Mouse (Mus musculus) lung, postnatal 4 days (tissue): ENCODE measurements around the gene Kcnj1.

ENCODE experiments used
- DNase-seq, 2 experiments: peaks; one replicate each; pipeline ENCODE4 v3.0.0; 2021

Gene Kcnj1

GRCm38 (mm10) chr9:32400662-32401161 lies 28.4 kb downstream of the Kcnj1 start:
- peak; percentile 65 to 75 for DNase-seq

GRCm38 (mm10) chr9:32405191-32405925 lies 33.1 kb downstream of the Kcnj1 start:
- DNase-seq: peak; percentile 56 to 73

GRCm38 (mm10) chr9:32408730-32409059 lies 36.4 kb downstream of the Kcnj1 start:
- DNase-seq: no peak

DNA sequence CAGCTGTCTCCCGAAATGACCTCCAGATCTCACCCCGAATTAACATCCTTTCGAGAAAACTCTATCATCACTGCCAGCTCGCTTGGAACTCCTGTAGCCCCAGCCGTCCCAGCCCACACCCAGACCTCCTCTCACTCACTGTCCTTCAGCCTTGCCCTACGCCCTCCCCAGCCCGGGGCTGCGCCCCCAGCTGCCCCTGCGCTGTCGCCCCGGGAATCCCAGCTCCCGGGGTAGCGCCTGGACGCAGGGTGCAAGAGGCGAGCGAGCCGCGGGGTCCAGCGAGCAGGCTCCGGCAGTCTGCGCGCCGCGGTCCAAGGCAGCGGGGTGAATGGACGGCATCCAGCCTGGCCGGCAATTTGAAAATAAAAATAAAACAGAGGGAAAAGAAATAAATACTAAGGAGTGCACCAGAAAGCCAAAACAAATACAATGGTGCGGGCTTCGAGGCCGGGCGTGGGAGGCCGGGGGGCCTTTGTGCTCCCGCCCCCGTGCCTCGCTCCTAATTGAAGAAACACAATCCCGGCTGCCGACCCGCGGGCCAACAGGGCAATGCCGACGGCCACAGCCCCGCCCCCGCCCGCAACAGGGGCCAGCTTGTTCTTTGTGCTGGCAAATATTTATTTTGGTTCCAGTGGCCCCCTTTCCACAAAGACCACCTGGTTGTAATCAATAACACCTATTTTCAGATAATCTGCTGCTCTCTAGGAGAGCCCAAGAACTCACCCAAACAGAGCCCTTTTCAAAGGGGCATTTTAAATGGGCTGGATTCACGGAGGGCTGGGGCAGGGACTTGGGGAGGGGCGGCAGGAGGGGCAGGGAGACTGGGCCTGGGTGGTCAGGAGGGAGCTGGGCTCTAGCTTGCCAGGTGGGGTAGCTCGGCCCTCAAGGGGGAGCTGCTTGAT lies 37.0 kb downstream of the Kcnj1 start:
- peak; percentile 28 to 47 for DNase-seq

DNA sequence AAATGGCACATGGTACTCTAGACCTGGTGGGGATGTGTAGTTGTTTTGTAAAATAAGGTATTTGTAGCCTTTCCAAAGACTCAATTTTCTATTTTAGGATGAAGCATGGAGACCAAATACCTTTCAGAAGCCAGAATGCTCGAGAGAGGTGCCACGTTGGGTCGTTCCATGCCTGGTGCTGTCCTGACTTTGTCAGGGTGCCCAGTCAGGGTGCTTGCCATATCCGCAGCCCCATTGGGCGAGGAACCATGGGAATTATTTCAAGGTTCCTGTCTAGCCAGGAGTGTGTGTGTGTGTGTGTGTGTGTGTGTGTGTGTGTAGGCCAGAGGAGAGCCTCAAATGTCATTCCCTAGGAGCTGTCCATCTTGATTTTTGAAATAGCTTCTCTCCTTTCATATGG lies 38.4 kb downstream of the Kcnj1 start:
- DNase-seq: no peak

- no peak for DNase-seq
These were observed 39.2 kb downstream of the Kcnj1 start for GRCm38 (mm10) chr9:32411507-32411906.

- DNase-seq: no peak
These were observed 40.7 kb downstream of the Kcnj1 start for GRCm38 (mm10) chr9:32412836-32413580.

DNA sequence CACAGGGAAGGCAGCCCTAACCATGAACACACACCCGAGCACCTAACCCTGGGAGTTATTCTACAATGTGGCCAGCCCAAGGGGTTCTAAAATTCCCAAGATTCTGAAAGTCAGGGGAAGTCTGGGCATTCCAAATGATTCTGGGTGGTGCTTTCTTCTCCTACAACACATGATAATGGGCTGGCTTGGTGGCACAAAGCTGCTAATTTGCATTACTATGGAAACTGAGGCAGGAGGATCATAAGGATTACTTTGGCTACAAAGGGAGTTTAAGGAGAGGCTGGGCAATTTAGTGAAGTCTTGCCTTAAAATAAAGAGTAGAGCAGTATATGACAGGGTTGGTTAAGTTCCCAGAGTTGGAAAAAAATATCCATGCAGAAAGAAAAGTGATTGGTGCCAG lies 42.7 kb downstream of the Kcnj1 start:
- DNase-seq: no peak

- DNase-seq: no peak
These were observed 43.7 kb downstream of the Kcnj1 start for GRCm38 (mm10) chr9:32415952-32416351.

- no peak for DNase-seq
These were observed 45.3 kb downstream of the Kcnj1 start for GRCm38 (mm10) chr9:32417466-32418116.

DNA sequence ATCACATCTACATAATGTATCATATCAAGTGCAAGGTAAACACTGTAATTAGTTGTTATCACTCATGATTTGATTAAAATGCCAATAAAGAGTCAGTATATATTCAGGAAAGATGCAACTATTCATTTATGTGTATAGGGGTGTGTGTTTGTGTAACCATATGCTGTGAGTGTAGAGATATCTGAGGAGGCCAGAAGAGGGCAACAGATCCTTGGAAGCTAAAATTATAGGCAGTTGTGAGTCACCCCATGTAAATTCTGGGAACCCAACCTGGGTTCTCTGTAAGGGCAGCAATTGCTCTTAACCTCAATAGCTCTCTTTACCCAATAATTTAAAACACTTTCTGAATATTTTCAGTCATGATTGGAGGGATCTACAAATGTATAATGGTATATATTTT lies 48.4 kb downstream of the Kcnj1 start:
- no peak for DNase-seq

GRCm38 (mm10) chr9:32425321-32425720 lies 53.0 kb downstream of the Kcnj1 start:
- DNase-seq: no peak

DNA sequence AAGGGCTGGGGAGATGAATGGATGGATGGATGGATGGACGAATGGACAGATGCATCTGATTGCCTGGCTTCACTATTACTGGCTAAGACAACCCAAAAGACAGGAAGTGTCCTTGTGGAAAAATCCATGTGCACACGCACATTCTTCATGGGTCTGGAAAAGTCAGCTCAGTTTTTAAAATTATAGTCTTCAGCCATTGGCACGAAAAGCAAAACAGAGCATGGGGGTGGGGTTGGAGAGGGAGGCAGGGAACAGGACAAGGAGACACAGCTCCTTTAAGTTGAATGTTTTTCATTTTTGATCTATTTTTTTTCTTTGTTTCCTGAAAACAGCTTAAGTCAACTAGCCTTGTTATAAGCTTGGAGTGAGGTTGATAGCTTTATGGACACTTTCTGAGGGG lies 58.8 kb downstream of the Kcnj1 start:
- DNase-seq: no peak

GRCm38 (mm10) chr9:32434241-32435213 lies 62.2 kb downstream of the Kcnj1 start:
- no peak for DNase-seq

- no peak for DNase-seq
These were observed 70.8 kb downstream of the Kcnj1 start for GRCm38 (mm10) chr9:32443115-32443514.

- no peak for DNase-seq
These were observed 71.5 kb downstream of the Kcnj1 start for GRCm38 (mm10) chr9:32443817-32444216.

DNA sequence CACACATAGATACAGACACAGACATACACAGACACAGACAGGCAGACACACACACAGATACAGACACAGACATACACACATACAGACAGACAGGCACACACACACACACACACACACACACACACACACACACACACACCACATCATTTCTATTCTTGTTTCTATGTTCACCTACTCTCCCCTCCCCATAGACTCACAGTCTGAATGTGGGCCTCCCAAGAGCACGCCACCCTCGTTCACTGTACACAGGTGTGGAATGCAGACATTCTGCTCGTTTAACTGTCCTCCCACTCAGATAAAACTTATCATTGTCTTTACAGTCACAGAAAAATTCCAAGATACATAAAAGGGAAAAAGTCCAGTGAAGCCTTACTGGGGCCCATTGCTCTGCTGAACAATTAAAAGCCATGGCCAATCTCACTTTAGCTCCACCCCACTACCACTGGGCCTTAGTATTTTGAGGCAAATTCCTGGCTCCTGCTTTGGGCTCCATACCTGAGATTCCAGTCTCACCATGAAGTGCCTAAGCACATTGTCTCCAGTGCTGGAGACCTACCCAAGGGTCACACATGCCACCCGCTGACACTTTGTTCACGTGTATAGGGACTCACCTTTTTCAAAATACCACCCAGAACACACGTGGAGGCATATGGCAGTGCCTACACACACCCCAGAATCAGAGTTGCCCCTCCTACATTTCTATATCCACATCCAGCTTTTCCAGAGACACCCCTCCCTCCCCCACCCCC lies 72.3 kb downstream of the Kcnj1 start:
- no peak for DNase-seq

GRCm38 (mm10) chr9:32445789-32446188 lies 73.5 kb downstream of the Kcnj1 start:
- DNase-seq: peak in 1 of 2 experiments; percentile 44

GRCm38 (mm10) chr9:32448766-32449165 lies 76.5 kb downstream of the Kcnj1 start:
- DNase-seq: no peak
